Mouse (Mus musculus) right cerebral cortex, postnatal 10 days (tissue): ENCODE results near the gene Itpr1.

Source experiments
- DNase-seq, 2 experiments: peaks; one replicate each; pipeline ENCODE4 v3.0.0; 2021; ENCODE audit warnings: low spot score in 2 of 2

Itpr1 gene

GRCm38 (mm10) chr6:108444435-108444834 is 231.5 kb downstream of the Itpr1 start:
- peak; percentile 67 to 70 for DNase-seq

- DNase-seq: no peak
Observed at GRCm38 (mm10) chr6:108445006-108445405, 232.1 kb downstream of the Itpr1 start.

- no peak for DNase-seq
Observed at GRCm38 (mm10) chr6:108446766-108447165, 233.9 kb downstream of the Itpr1 start.

- DNase-seq: no peak
Observed at GRCm38 (mm10) chr6:108447179-108447845, 234.4 kb downstream of the Itpr1 start.

- DNase-seq: no peak
Observed at GRCm38 (mm10) chr6:108448016-108448735, 235.3 kb downstream of the Itpr1 start.

- DNase-seq: no peak
Observed at GRCm38 (mm10) chr6:108448864-108449263, 236.0 kb downstream of the Itpr1 start.

- no peak for DNase-seq
Observed at GRCm38 (mm10) chr6:108451536-108451935, 238.6 kb downstream of the Itpr1 start.

- DNase-seq: no peak
Observed at GRCm38 (mm10) chr6:108453618-108454017, 240.7 kb downstream of the Itpr1 start.

- DNase-seq: peak; percentile 71 to 85
Observed at GRCm38 (mm10) chr6:108454061-108454891, 241.4 kb downstream of the Itpr1 start.

GRCm38 (mm10) chr6:108454979-108455836 is 242.3 kb downstream of the Itpr1 start:
- no peak for DNase-seq

GRCm38 (mm10) chr6:108456231-108457062 is 243.6 kb downstream of the Itpr1 start:
- peak; percentile 70 to 80 for DNase-seq

- DNase-seq: peak in 1 of 2 experiments; percentile 56
Observed at GRCm38 (mm10) chr6:108457063-108457405, 244.1 kb downstream of the Itpr1 start.

GRCm38 (mm10) chr6:108457516-108458181 is 244.8 kb downstream of the Itpr1 start:
- DNase-seq: no peak

- no peak for DNase-seq
Observed at GRCm38 (mm10) chr6:108458182-108458571, 245.3 kb downstream of the Itpr1 start.

GRCm38 (mm10) chr6:108458826-108459225 is 245.9 kb downstream of the Itpr1 start:
- no peak for DNase-seq

GRCm38 (mm10) chr6:108464308-108464979 is 251.5 kb downstream of the Itpr1 start:
- no peak for DNase-seq

GRCm38 (mm10) chr6:108465159-108465558 is 252.3 kb downstream of the Itpr1 start:
- no peak for DNase-seq

- no peak for DNase-seq
Observed at GRCm38 (mm10) chr6:108466061-108466531, 253.2 kb downstream of the Itpr1 start.

- no peak for DNase-seq
Observed at GRCm38 (mm10) chr6:108467597-108467996, 254.7 kb downstream of the Itpr1 start.
